Mouse (Mus musculus): ENCODE results near the gene Lrrc4c.

Gene Lrrc4c

DNA sequence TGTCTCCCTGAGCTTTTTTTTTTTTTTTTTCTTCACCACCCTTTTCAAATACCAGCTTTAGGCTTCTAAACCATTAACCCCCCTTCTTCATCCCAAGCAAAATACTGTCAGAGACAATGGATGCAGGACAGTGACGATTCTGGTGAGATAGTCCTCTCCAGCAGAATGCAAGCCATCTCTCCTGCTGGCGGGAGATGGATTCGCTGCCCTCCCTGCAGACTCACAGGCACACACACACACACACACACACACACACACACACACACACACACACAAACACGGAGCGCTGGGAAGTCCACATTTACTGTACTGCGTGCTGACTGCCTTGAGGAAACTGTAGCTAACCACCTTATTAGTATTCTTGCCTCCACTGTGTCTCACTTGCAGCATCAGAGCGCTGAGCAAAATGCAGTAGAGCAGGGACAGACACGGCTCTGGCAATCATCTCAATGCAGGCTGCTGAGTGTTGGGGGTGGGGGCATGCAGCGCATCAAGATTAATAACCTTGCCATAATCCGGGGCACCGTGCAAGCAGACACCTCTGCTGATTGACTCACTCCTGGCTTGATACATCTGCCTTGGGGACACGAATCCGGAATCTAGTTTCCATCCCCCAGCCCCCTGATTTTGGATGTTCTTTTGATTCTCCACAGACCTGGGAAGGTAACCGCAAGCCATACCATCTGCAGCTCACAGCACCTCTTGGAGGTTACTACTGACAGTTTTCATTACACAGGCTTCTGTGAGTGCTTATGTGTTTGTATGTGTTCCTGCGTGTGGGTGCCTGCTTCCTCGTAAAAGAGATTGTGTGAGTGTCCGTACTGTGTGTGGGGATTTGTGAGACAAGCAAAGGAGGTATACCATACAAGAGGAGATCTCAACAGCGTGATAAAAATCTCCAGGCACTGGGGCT, at the start of gene Lrrc4c:
Gene Lrrc4c (plus strand): TSS at position 783 of the 913 bp plus-strand sequence.
- DNase-seq (ENCODE audit: low spot score): peak; percentile 30

DNA sequence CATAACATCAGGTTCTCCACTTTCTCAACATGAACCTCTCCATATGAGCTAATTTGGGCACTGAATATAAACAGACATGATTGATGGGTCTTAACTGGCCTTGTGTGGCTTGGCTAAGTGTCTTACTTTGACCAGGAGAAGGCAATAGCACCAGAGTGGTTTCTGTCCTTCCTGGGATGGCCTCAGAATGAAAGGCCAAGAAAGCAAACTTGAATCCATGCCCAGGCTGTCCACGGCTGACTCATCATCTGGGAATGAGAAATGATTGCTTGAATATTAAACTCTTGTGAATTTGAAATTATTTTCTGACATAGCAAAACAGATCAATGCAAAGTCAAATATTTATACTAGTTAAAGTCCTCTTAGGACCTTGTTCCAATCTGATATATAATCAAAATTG, 42.9 kb upstream of the Lrrc4c start:
- no peak for DNase-seq (ENCODE audit: low spot score)

GRCm38 (mm10) chr2:96282926-96283325, 35.0 kb upstream of the Lrrc4c start:
- DNase-seq (ENCODE audit: low spot score): peak; percentile 4

GRCm38 (mm10) chr2:96287512-96287911, 30.5 kb upstream of the Lrrc4c start:
- DNase-seq (ENCODE audit: low spot score): no peak

DNA sequence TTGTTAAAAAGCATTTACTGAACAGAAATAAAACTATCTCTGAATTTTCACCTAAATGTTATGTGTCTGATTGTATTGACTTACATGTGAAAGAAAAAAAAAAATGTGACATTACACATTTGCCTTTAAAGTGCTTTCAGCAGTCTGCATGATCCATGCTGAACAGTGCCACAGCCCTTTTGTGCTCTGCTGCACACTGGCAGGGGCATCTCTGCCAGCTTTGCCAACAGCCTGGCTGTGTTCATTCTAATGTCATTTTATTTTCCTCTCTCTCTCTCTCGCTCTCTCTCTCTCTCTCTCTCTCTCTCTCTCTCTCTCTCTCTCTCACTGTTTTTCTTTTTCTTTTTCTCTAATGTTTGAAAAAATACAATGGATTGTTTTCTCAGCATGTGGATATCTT, 27.4 kb upstream of the Lrrc4c start:
- no peak for DNase-seq (ENCODE audit: low spot score)

DNA sequence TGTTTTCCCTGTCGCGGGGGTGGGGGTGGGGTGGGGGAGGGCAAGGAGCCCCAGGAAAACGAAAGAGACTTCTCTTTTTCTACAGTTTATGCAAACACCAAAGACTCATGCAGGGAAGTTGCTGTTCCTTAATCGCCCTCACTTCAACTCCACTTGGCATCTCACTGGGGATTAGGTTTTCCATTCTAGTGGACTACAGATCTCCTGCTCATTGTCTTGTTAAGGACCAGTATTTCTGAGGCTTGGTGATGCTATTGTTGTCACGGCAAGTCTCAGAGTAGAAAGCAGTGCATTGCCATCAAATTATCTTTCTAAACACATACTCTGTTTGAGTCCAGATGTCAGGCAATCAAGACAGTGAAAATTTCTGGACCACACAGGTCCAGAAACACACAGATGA, 2.9 kb upstream of the Lrrc4c start:
- no peak for DNase-seq (ENCODE audit: low spot score)

DNA sequence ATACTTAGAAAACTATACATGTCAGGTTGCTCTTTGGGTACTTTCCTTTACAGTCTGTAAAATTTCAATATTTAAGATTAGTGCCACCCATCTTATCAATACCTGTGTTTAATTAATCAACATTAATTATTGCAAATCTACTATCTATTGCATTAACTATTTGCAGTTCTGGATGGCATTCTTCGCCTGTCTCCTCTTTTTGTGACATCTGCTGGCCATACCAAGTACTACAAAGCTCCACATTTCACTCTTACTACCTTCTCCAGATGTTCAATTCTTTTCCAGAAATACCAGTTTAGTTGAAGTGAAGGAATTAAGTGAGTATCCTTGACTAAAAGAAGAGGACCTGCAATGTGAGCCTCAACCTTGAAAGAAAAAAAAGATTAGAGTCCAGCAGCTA, 1.4 kb upstream of the Lrrc4c start:
- peak; percentile 14 for DNase-seq (ENCODE audit: low spot score)

GRCm38 (mm10) chr2:96318556-96318955, 587 bp downstream of the Lrrc4c start:
- peak; percentile 12 for DNase-seq (ENCODE audit: low spot score)

- peak; percentile 11 for DNase-seq (ENCODE audit: low spot score)
Observed at GRCm38 (mm10) chr2:96319201-96319600, 1.2 kb downstream of the Lrrc4c start.

GRCm38 (mm10) chr2:96319649-96320048, 1.7 kb downstream of the Lrrc4c start:
- no peak for DNase-seq (ENCODE audit: low spot score)

- DNase-seq (ENCODE audit: low spot score): no peak
Observed at GRCm38 (mm10) chr2:96334652-96335051, 16.7 kb downstream of the Lrrc4c start.

GRCm38 (mm10) chr2:96337354-96337753, 19.4 kb downstream of the Lrrc4c start:
- DNase-seq (ENCODE audit: low spot score): peak; percentile 45

DNA sequence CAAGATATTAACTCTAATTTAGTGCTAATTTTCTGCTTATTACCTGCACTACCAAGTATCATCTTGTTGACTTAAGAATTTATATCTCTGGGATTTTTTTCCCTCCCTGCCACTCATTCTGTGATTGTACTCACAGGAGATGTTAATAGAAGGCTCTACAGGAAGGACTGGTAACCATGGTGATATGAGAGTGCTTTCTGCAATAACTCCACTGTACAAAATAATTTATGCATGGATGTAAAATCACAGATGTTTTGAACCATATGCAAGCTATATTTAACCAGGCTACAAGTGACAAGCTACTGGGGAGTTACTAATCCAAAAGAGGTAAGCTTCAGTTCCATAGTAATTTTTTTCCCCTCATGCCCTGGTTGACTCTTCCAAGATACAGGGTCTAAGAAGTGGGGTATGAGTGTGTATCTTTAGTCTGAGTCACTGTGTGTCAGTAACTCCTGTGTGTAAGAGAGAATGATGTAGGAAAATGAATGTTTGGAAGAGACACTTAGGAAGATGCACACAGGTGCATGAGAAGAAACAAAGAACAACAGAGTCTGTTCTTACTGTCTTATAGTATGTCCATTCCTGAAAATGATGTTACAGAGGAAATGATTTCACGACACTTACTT, 83.3 kb downstream of the Lrrc4c start:
- DNase-seq (ENCODE audit: low spot score): no peak

GRCm38 (mm10) chr2:96402514-96402913, 84.5 kb downstream of the Lrrc4c start:
- no peak for DNase-seq (ENCODE audit: low spot score)

GRCm38 (mm10) chr2:96406856-96407255, 88.9 kb downstream of the Lrrc4c start:
- DNase-seq (ENCODE audit: low spot score): no peak

DNA sequence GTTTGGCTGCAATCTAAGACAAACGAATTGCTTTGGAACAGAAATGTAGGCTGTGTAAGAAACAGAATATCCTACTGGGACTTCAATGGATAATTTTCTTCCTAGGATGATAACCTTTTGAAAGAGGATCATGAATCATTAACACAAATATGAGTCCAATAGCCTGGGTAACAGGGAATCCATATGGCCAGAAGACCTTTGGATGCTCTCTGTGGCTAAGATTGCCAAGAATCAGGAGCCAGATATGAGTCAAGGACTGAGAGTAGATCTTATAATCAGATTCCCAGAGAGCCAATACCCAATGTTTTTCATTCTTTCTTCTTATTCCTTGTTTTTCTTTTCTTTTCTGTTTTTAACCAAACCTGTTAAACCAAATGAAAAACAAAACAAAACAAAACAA, 93.2 kb downstream of the Lrrc4c start:
- no peak for DNase-seq (ENCODE audit: low spot score)

DNA sequence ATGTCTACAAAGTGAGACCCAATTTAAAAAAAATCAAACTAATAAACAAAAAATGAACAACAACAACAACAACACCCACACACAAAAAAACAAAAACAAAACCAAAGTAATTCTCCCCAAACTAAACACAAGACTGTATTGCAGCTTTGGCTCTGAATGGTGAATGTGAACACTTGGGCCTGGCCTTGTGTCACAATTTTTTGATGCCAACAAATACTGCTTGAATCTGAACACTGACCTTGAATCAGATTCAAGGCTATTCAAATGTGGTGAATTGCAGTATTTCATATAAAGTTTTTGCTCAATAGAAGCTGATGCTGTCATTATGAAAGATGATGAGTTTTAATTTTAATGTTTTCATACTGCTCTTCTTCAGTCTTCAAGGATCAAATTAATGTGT, 143.6 kb downstream of the Lrrc4c start:
- DNase-seq (ENCODE audit: low spot score): no peak

DNA sequence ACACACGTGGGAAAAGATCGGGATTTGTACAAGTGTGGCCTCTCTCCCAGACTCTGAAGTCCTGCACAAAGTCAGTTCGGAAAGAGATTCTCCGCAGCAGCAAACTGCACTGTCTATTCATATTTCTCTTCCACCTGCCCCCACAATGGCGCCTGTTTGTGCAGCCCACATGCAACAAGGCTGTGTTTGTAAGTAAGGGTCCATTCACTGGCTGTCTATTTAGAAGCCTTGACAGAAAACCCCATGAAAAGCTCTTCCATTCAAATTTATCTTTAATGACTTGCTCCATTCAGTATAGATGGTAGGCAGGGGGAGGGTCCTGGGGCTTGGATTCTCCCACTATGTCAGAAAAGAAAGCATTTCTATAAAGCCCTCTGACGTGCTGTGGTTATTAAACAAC, 157.7 kb downstream of the Lrrc4c start:
- peak; percentile 14 for DNase-seq (ENCODE audit: low spot score)

DNA sequence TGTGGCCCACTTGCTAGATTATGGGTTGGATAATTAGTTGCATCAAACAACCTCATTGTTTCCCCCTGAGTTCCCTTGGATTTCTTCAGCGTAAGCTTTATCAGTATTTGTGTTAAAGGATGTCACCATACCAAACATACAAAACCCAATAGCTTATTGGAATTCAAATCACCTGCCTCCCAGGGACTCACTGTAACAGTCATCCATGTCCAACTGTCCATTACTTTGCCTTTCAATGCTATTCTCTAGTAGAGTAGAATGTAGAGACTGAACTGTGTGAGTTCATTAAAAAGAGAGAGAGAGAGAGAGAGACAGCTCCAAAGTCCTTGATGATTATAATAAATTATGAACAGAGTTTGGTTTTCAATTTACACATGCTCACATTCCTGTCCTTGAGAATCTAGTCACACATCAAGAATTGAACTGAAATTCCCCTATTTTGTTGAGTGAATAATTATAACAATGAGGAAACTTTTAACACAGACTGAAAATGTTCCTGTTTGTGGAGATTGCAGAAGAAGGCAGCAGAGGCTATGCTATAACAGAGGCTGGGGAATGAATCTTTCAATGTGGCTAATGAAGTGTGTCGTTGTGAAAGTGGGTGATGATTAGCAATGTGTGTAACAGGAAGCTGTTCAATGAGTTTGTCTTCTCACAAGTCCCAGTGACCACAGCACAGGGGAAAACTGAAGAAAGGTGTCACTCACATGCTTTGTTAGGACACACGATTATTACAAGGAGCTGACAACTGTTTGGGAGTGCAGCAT, 181.3 kb downstream of the Lrrc4c start:
- no peak for DNase-seq (ENCODE audit: low spot score)

DNA sequence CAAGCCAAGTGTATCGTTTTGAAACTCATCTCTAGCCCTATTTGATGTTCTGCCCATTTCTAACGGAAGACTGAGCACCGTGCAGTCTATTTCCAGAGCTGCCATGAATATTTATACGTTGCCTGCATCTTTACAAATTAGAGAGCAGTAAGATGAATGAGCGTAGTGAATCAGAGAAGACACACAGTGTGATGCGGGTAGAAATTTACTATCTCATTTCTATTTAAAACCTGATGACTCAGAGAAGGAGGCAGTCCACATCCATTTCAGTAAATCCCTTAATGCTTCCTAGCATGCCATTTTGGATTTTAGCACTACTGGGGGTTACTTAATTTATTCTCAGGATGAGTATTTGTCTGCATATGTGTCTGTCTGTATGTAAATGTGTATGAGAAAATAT, 186.2 kb downstream of the Lrrc4c start:
- DNase-seq (ENCODE audit: low spot score): no peak

DNA sequence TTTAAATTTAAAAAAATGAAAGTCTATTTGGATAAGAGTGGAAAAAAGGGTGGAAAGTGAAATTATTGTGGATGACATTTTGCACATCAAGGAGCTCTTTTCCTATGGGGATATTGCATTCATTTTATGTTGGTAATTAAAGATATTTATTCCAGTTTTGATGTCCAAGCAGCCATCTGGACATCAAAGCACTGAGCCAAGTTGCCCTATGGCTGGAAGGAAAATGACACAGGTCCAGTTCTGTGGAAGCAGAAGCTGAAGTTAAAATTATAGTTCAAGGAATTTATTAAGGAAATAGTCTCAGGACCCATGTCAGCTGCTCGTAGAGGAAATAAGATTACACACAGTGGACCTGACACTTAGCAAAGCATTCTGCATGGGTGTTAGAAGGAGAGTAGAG, 187.7 kb downstream of the Lrrc4c start:
- no peak for DNase-seq (ENCODE audit: low spot score)

- DNase-seq (ENCODE audit: low spot score): no peak
Observed at GRCm38 (mm10) chr2:96508991-96509390, 191.0 kb downstream of the Lrrc4c start.

- no peak for DNase-seq (ENCODE audit: low spot score)
Observed at GRCm38 (mm10) chr2:96537469-96537868, 219.5 kb downstream of the Lrrc4c start.

Measured in embryo, embryonic 10.5 days (tissue).